Mouse (Mus musculus): ENCODE data around the gene Rtn1. TPM values are rescaled to one million over a fixed set of nuclear protein-coding genes. Genes with fewer than 3 reads are reported as not detected.

Rtn1 gene
- polyA plus RNA-seq, 1 experiment from 2014 or later = 69.3 TPM

DNA sequence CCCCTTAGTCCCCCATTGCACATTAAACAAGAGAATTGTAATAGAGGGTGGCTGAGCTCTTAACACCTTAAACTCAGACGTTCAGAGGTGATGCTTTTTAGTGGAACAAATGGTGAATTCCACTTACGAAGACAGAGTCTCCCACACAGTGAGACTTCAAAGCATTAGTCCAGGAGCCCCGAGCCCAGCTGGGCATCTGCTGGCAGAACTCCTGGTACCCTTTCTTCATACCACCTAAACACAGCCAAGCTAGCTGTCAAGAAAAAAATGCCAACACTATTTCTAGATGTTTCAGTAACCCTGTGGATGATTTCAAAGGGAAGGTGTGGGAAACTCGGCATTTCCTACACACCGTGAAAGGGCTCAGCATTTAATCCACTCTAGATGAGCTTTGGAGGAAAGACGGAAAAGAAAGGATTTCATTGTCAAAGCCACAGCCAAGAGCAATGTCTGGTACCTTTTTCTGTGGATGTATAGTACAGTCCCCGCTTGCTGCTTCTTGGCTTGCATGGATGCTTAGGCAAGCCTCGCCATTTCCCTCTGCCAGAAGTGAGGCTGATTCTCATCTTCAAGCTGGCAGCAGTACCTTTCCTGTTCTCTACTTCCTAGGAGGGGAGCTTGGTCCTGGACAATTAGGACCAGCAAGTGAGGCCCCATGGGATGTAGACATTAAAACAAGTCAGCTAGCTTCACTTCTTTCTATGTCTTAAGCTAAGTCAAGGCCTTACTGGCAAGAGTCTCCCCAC, 179.2 kb downstream of the Rtn1 start:
- no peaks in the 10 kb centered on the region for H3K9me3 ChIP-seq (ENCODE audit: control insufficient read depth, low read length)
- H3K27ac ChIP-seq (ENCODE audit: low read length) = no peak overlapping the region
- no peak overlapping the region for H3K4me2 ChIP-seq (ENCODE audit: low read depth, low read length)
- no peak for ATAC-seq
- no peak overlapping the region for H3K4me3 ChIP-seq (ENCODE audit: low read length)
- H3K36me3 ChIP-seq (ENCODE audit: control insufficient read depth, insufficient read depth, low read length) = no peaks in the 10 kb centered on the region
- no peaks in the 10 kb centered on the region for H3K4me1 ChIP-seq (ENCODE audit: control insufficient read depth, insufficient read depth, low read length)
- no peaks in the 10 kb centered on the region for H3K27me3 ChIP-seq (replicated peaks; ENCODE audit: control insufficient read depth, insufficient read depth, low read length)
- 71% methylated on average over 8 of the region's 8 CpGs for WGBS
- H3K9ac ChIP-seq (ENCODE audit: low read depth, low read length) = no peak overlapping the region

DNA sequence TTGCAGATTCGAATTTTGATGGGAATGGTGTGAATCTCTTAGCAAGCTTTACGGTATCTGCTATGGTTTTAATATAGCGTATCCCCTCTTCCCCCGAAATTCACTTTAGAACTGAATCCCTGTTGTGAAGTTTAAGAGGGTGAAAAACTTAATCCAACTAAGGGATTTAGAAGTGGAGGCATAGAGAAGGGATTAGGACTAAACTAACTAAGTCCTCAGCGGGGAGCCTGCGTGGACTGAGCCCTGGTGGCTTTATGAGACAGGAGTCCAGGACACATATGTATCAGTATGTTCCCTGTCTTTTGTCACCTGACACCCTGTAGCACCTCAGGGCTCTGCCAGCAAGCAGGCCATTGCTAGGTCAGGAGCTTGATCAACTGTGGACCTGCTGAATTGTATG, 181.1 kb downstream of the Rtn1 start:
- ATAC-seq = no peak
- Histone ChIP-seq H3K36me3 (ENCODE audit: control insufficient read depth, insufficient read depth, low read length) (no peaks in the 10 kb centered on the region), H3K27ac (ENCODE audit: low read length) (no peak overlapping the region), H3K4me3 (ENCODE audit: low read length) (no peak overlapping the region), H3K4me2 (ENCODE audit: low read depth, low read length) (no peak overlapping the region), H3K4me1 (ENCODE audit: control insufficient read depth, insufficient read depth, low read length) (no peaks in the 10 kb centered on the region), H3K9ac (ENCODE audit: low read depth, low read length) (no peak overlapping the region), H3K9me3 (ENCODE audit: control insufficient read depth, low read length) (no peaks in the 10 kb centered on the region), H3K27me3 (replicated peaks; ENCODE audit: control insufficient read depth, insufficient read depth, low read length) (no peaks in the 10 kb centered on the region)
- WGBS = 85% methylated on average over 6 of the region's 6 CpGs

DNA sequence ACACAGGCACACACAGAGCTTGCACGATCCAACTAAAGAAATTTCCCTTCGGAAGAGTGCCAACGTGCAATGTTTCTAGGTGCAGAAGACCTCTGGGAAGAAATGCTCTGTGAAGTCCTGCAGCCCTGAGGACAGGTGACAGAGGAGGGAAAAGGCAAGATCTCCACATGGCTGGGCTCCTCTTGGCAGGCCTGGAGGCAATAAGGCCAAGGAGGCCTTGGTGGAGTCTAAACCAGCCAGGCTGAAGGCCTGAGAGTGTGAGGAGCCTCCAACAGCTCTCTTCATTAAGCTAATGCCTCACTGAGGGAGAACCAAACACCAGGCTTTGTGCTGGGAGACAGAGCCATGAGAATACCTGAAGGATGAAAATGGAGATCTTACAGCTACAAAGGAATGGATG, 183.5 kb downstream of the Rtn1 start:
- Histone ChIP-seq H3K9ac (ENCODE audit: low read depth, low read length) (no peak overlapping the region), H3K27me3 (replicated peaks; ENCODE audit: control insufficient read depth, insufficient read depth, low read length) (no peaks in the 10 kb centered on the region), H3K27ac (ENCODE audit: low read length) (no peak overlapping the region), H3K36me3 (ENCODE audit: control insufficient read depth, insufficient read depth, low read length) (no peaks in the 10 kb centered on the region), H3K4me2 (ENCODE audit: low read depth, low read length) (no peak overlapping the region), H3K4me1 (ENCODE audit: control insufficient read depth, insufficient read depth, low read length) (no peaks in the 10 kb centered on the region), H3K9me3 (ENCODE audit: control insufficient read depth, low read length) (no peaks in the 10 kb centered on the region), H3K4me3 (ENCODE audit: low read length) (no peak overlapping the region)
- 93% methylated on average over 3 of the region's 3 CpGs for WGBS
- no peak for ATAC-seq

DNA sequence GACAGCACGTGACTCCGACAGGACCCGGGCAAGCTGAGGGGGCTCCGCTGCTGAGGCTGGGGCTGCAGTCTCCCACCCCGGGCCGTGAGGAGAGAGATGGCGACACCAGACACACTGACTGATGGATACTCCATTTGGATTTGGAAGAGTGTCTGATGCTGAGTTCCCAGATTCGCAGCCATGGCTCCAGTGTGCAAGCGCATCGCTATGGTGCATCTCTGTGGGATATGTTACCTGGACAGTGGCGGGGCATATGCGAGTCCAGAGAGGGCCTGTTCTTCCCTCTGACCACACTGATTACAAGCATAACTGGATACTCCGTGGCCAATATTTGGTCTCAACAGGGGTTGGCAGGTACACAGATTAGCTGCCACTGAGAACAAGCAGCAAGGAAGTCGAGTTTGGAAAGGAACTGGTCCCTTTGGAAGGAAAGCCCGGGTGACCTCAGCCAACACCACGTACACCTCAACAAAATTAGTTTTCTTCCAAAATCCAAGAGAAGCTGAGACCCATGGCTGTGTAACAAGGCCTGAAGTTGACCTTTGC, 185.2 kb downstream of the Rtn1 start:
- ATAC-seq = no peak
- H3K9ac ChIP-seq (ENCODE audit: low read depth, low read length) = no peak overlapping the region
- no peak overlapping the region for H3K4me3 ChIP-seq (ENCODE audit: low read length)
- H3K9me3 ChIP-seq (ENCODE audit: control insufficient read depth, low read length) = no peaks in the 10 kb centered on the region
- H3K36me3 ChIP-seq (ENCODE audit: control insufficient read depth, insufficient read depth, low read length) = no peaks in the 10 kb centered on the region
- no peak overlapping the region for H3K27ac ChIP-seq (ENCODE audit: low read length)
- no peak overlapping the region for H3K4me2 ChIP-seq (ENCODE audit: low read depth, low read length)
- no peaks in the 10 kb centered on the region for H3K27me3 ChIP-seq (replicated peaks; ENCODE audit: control insufficient read depth, insufficient read depth, low read length)
- WGBS = 91% methylated on average over 16 of the region's 16 CpGs
- H3K4me1 ChIP-seq (ENCODE audit: control insufficient read depth, insufficient read depth, low read length) = no peaks in the 10 kb centered on the region

DNA sequence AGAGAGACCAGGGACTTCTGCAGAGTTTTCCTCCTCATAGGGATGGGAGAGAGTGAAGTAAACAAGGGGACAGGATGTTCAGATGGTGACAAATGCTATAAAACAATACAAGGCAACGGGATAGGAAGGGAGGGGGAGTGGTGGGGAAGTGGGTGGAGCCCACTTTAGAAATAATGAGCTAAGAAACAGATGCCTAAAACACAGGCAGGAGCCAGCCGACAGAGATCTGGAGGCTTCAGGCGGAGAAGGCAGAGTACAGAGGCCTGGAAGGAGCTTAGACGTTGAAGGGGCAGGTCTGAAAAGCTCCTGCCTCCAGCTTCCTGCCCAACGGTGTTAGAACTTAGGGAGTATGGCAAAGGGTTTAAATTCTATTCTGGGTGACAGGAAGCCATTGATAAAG, 195.3 kb downstream of the Rtn1 start:
- no peak for ATAC-seq
- H3K27ac ChIP-seq (ENCODE audit: low read length) = no peak overlapping the region
- no peaks in the 10 kb centered on the region for H3K36me3 ChIP-seq (ENCODE audit: control insufficient read depth, insufficient read depth, low read length)
- H3K4me3 ChIP-seq (ENCODE audit: low read length) = no peak overlapping the region
- no peaks in the 10 kb centered on the region for H3K4me1 ChIP-seq (ENCODE audit: control insufficient read depth, insufficient read depth, low read length)
- H3K9ac ChIP-seq (ENCODE audit: low read depth, low read length) = no peak overlapping the region
- WGBS = 36% methylated on average over 5 of the region's 5 CpGs
- no peaks in the 10 kb centered on the region for H3K9me3 ChIP-seq (ENCODE audit: control insufficient read depth, low read length)
- no peaks in the 10 kb centered on the region for H3K27me3 ChIP-seq (replicated peaks; ENCODE audit: control insufficient read depth, insufficient read depth, low read length)
- H3K4me2 ChIP-seq (ENCODE audit: low read depth, low read length) = no peak overlapping the region

DNA sequence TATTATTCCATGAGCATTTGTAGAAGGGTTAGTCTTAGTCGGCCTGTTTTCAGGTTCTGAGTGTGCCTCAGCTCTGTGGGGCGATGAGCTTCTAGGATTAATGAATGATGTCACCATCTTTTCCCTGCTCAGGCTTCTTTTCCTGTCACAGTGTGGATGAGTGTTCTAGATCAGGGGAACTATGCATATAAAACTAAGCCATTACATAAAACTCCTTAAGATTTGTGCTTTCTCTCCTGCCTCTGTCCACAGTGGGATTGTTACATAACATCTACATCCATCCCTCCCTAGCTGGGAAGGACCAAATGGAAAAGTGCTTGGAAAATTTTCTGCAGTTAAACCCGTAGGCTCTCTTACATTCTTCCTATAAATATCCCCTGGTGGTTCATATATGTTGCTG, 208.0 kb downstream of the Rtn1 start:
- H3K4me1 ChIP-seq (ENCODE audit: control insufficient read depth, insufficient read depth, low read length) = no peaks in the 10 kb centered on the region
- no peak overlapping the region for H3K4me3 ChIP-seq (ENCODE audit: low read length)
- 89% methylated on average over 3 of the region's 3 CpGs for WGBS
- no peak for ATAC-seq
- H3K36me3 ChIP-seq (ENCODE audit: control insufficient read depth, insufficient read depth, low read length) = no peaks in the 10 kb centered on the region
- no peaks in the 10 kb centered on the region for H3K27me3 ChIP-seq (replicated peaks; ENCODE audit: control insufficient read depth, insufficient read depth, low read length)
- no peak overlapping the region for H3K9ac ChIP-seq (ENCODE audit: low read depth, low read length)
- H3K9me3 ChIP-seq (ENCODE audit: control insufficient read depth, low read length) = no peaks in the 10 kb centered on the region
- no peak overlapping the region for H3K27ac ChIP-seq (ENCODE audit: low read length)
- no peak overlapping the region for H3K4me2 ChIP-seq (ENCODE audit: low read depth, low read length)

DNA sequence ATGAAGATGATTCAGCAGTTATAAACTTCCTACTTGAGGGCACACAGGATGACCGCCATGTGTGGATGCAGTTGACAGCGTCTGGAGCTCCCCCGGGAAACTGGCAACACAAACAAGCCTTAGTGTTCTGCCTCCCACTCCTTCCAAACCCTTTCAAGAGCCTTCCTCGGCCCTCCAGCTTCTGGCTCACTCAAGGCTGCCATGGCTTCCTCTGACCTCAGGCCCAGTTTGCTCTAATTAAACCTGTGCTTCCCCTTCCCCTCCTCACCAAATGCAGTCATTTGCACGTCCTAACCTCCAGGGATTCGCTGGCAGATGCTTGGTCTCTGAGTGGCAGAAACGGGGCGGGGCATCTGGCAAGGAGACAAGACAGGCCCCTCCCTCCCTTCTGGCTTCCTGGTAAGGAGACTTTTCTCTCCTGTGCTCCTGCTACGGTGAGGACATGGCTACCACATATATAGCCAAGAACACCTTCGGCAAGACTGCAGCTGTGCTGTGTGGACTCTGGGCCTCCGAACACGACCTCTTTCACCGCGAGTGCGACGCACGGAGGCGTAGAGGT, 210.8 kb downstream of the Rtn1 start:
- no peak overlapping the region for H3K9ac ChIP-seq (ENCODE audit: low read depth, low read length)
- no peak overlapping the region for H3K4me3 ChIP-seq (ENCODE audit: low read length)
- no peaks in the 10 kb centered on the region for H3K9me3 ChIP-seq (ENCODE audit: control insufficient read depth, low read length)
- ATAC-seq = peak; percentile 26; the same call in 1 of the 2 replicates
- no peak overlapping the region for H3K27ac ChIP-seq (ENCODE audit: low read length)
- H3K27me3 ChIP-seq (replicated peaks; ENCODE audit: control insufficient read depth, insufficient read depth, low read length) = no peaks in the 10 kb centered on the region
- WGBS = 54% methylated on average over 18 of the region's 18 CpGs
- H3K4me2 ChIP-seq (ENCODE audit: low read depth, low read length) = no peak overlapping the region
- H3K36me3 ChIP-seq (ENCODE audit: control insufficient read depth, insufficient read depth, low read length) = no peaks in the 10 kb centered on the region
- no peaks in the 10 kb centered on the region for H3K4me1 ChIP-seq (ENCODE audit: control insufficient read depth, insufficient read depth, low read length)

DNA sequence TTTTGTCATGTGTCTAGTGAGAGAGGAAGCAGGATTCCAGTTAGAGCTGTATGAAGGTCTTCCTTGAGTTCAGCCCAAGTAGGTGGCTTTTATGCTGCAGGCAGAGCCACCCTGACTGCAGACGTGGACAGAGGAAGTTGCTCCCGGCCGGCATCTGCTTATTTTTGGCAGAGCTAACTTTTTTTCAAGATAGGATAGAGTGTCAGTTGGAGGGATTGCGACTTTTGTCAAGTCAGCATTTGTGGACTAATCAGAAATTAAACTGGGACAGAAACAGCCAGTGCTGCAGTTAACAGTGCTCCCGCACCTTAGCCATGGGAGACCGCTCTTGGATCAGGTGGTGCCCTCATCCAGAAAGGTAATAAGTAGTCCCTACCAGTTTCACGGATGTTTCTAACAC, 211.4 kb downstream of the Rtn1 start:
- no peak overlapping the region for H3K4me3 ChIP-seq (ENCODE audit: low read length)
- no peak for ATAC-seq
- WGBS = 62% methylated on average over 7 of the region's 7 CpGs

DNA sequence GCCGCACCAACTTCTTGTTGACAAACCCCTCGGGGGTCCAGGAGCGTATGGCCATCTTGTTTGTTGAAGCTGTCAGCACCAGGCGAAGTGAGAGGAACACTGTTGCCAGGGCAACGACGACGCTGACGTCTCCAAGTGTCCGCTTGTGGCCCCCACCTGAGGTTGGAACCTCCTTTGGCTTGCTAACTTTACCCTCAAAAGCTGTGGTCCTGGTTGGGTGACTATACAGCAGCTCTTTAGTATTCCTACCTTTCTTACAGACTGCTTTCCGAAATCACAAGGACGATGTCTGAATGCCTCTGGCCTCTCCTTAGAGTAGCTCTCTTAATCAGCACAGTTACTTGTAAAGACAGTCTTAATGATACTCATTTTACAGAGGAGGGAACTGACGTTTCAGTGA, 223.9 kb downstream of the Rtn1 start, which contains the start of gene Ccdc175:
Gene Ccdc175, minus strand, starts transcription at position 101 of the 400 bp plus-strand sequence.
- WGBS = 62% methylated on average over 12 of the region's 12 CpGs
- ATAC-seq = no peak

More for the DNA sequence above, 211.4 kb downstream of the Rtn1 start:
- Histone ChIP-seq H3K4me2 (ENCODE audit: low read depth, low read length) (no peak overlapping the region), H3K36me3 (ENCODE audit: control insufficient read depth, insufficient read depth, low read length) (no peaks in the 10 kb centered on the region), H3K27me3 (replicated peaks; ENCODE audit: control insufficient read depth, insufficient read depth, low read length) (no peaks in the 10 kb centered on the region), H3K9me3 (ENCODE audit: control insufficient read depth, low read length) (no peaks in the 10 kb centered on the region), H3K9ac (ENCODE audit: low read depth, low read length) (no peak overlapping the region), H3K27ac (ENCODE audit: low read length) (no peak overlapping the region), H3K4me1 (ENCODE audit: control insufficient read depth, insufficient read depth, low read length) (no peaks in the 10 kb centered on the region)

More for the DNA sequence above, 223.9 kb downstream of the Rtn1 start, which contains the start of gene Ccdc175:
- no peak within 1 kb of the TSS for H3K27ac ChIP-seq (ENCODE audit: low read length)
- no peaks in the 10 kb centered on the region for H3K4me1 ChIP-seq (ENCODE audit: control insufficient read depth, insufficient read depth, low read length)
- no peaks in the 10 kb centered on the region for H3K9me3 ChIP-seq (ENCODE audit: control insufficient read depth, low read length)
- no peaks in the 10 kb centered on the region for H3K36me3 ChIP-seq (ENCODE audit: control insufficient read depth, insufficient read depth, low read length)
- no peaks in the 10 kb centered on the region for H3K27me3 ChIP-seq (replicated peaks; ENCODE audit: control insufficient read depth, insufficient read depth, low read length)
- no peak within 1 kb of the TSS for H3K9ac ChIP-seq (ENCODE audit: low read depth, low read length)
- H3K4me2 ChIP-seq (ENCODE audit: low read depth, low read length) = no peak within 1 kb of the TSS
- H3K4me3 ChIP-seq (ENCODE audit: low read length) = no peak within 1 kb of the TSS

Measured in intestine, embryonic 16.5 days (tissue).